Mouse (Mus musculus): ENCODE measurements around the gene Adam17. TPM values are rescaled to one million over a fixed set of nuclear protein-coding genes. Genes with fewer than 3 reads are reported as not detected.

The Adam17 gene
- polyA plus RNA-seq (2012; ENCODE audit: insufficient read depth, insufficient read length, missing spikeins) = 225 and 233 TPM in 2 replicates

- H3K4me3 ChIP-seq (ENCODE audit: insufficient read depth, low read length) = peak within 1 kb of the TSS; percentile 91
- H3K27ac ChIP-seq (ENCODE audit: insufficient read depth, low read depth, low read length) = peak within 1 kb of the TSS; percentile 93
- peaks cover 21% of the 10 kb centered on the region for H3K4me1 ChIP-seq (ENCODE audit: control insufficient read depth, insufficient read depth, low read length)
- TF ChIP-seq CTCF (IDR thresholded peaks at IDR 0.05; ENCODE audit: low read depth, low read length) = no peak
- 0 out of 2 replicates have a peak, but pooled peaks have one; percentile 48 for TF ChIP-seq POLR2A (IDR thresholded peaks at IDR 0.05; ENCODE audit: borderline replicate concordance, low read depth, low read length)
Measured at GRCm38 (mm10) chr12:21373100-21373819, at the start of gene Adam17. Adam17 (minus strand) TSS chr12:21373632.

DNA sequence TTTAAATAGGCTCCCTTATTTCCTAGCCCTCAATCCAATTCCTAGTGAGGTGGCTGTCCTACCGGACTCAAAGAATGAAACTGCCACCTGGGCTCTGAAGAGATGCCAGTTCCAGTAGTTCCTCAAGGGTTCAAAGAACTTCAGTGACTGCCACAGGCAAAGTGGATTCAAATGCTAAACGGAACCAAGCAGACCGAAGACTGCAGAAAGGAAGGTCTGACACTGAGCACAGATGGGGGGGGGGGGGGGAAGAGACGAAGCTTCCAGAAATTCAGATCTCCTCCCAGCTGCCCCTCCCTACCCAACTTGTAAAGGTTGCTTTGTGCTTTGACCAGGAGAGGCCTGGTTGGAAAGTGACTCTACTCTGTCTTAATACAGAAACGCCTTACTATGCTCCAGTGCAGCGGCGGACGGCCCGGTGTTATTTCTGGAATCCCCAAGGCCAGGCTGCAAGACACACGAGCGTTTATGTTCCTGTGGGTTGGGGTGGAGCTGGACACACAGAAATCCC, 45.2 kb upstream of the Adam17 start:
- H3K27ac ChIP-seq (ENCODE audit: insufficient read depth, low read depth, low read length) = no peak overlapping the region
- H3K4me3 ChIP-seq (ENCODE audit: insufficient read depth, low read length) = no peak overlapping the region
- H3K4me1 ChIP-seq (ENCODE audit: control insufficient read depth, insufficient read depth, low read length) = peaks cover 17% of the 10 kb centered on the region

DNA sequence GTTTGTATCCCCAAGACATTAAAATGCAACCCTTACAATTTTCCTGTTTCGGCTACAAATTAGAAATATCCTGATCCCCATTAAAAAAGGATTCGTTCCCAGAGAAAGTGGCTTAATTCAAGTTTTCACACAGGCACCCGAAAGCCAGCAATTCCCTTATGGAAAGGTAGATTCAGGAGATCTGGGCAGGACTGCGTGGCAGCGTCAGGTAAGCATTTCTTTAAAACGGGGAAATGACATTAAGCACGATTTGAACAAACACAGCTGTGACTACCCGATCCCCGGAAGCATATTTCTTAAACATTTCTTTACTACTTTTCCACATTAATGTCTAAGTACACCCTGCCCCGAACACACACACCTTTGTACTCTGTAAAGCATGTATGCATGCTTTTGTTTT, 44.7 kb upstream of the Adam17 start:
- peak overlapping the region; percentile 78 for H3K4me3 ChIP-seq (ENCODE audit: insufficient read depth, low read length)
- no peak overlapping the region for H3K27ac ChIP-seq (ENCODE audit: insufficient read depth, low read depth, low read length)
- no peak for TF ChIP-seq POLR2A (IDR thresholded peaks at IDR 0.05; ENCODE audit: borderline replicate concordance, low read depth, low read length)
- TF ChIP-seq CTCF (IDR thresholded peaks at IDR 0.05; ENCODE audit: low read depth, low read length) = no peak
- peaks cover 17% of the 10 kb centered on the region for H3K4me1 ChIP-seq (ENCODE audit: control insufficient read depth, insufficient read depth, low read length)

More for the DNA sequence above, 45.2 kb upstream of the Adam17 start:
- TF ChIP-seq CTCF (IDR thresholded peaks at IDR 0.05; ENCODE audit: low read depth, low read length) = no peak

- Histone ChIP-seq H3K4me1 (ENCODE audit: control insufficient read depth, insufficient read depth, low read length) (peaks cover 17% of the 10 kb centered on the region), H3K4me3 (ENCODE audit: insufficient read depth, low read length) (peak within 1 kb of the TSS; percentile 78), H3K27ac (ENCODE audit: insufficient read depth, low read depth, low read length) (peak within 1 kb of the TSS; percentile 88)
- TF ChIP-seq CTCF (IDR thresholded peaks at IDR 0.05; ENCODE audit: low read depth, low read length) (no peak), POLR2A (IDR thresholded peaks at IDR 0.05; ENCODE audit: borderline replicate concordance, low read depth, low read length) (no peak)
Measured at GRCm38 (mm10) chr12:21417100-21418070, 44.0 kb upstream of the Adam17 start, which contains the start of gene Ywhaq. Ywhaq (minus strand) TSS chr12:21417637.

DNA sequence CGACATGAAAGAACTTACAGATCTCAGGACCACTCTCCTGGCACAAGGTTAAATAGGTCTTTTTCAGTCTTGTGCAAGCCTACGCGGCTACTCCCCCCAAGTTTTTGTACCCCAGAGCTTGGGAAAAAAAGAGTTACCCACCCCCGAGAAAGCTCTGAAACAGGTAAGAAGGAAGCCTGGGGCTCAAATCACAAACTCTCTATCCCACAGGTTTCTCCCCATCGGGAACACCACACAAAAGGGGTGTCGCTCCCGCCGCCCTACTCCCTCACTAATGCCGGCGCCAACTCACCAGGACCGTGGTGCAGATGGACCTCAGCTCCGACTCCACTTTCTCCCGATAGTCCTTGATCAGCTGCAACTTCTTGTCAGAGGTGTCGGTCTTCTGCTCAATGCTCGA, 43.1 kb upstream of the Adam17 start:
- TF ChIP-seq POLR2A (IDR thresholded peaks at IDR 0.05; ENCODE audit: borderline replicate concordance, low read depth, low read length) = no peak
- TF ChIP-seq CTCF (IDR thresholded peaks at IDR 0.05; ENCODE audit: low read depth, low read length) = no peak
- Histone ChIP-seq H3K27ac (ENCODE audit: insufficient read depth, low read depth, low read length) (peak overlapping the region; percentile 42), H3K4me1 (ENCODE audit: control insufficient read depth, insufficient read depth, low read length) (peaks cover 17% of the 10 kb centered on the region), H3K4me3 (ENCODE audit: insufficient read depth, low read length) (peak overlapping the region; percentile 67)

DNA sequence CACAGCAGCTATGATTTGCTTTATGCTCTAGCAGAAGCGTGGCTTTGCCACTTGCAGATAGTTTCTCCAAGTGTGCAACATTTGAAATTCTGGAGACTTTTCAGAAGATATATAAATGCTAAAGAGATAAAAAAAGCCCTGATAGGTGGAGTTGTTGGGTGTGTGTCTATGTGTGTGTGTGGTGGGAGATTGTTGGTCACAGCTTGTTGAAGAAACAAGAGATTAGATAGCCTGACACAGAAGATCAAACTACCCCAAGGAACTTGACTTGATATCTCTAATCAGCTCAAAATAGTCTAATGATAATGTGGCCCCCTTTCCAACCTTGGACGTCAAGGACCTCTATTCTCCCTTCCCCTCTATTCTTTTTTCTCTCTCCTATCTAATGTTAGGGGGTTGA, 37.2 kb upstream of the Adam17 start:
- no peak overlapping the region for H3K27ac ChIP-seq (ENCODE audit: insufficient read depth, low read depth, low read length)
- TF ChIP-seq CTCF (IDR thresholded peaks at IDR 0.05; ENCODE audit: low read depth, low read length) (no peak), POLR2A (IDR thresholded peaks at IDR 0.05; ENCODE audit: borderline replicate concordance, low read depth, low read length) (no peak)
- H3K4me1 ChIP-seq (ENCODE audit: control insufficient read depth, insufficient read depth, low read length) = peaks cover 7% of the 10 kb centered on the region
- no peak overlapping the region for H3K4me3 ChIP-seq (ENCODE audit: insufficient read depth, low read length)

GRCm38 (mm10) chr12:21409651-21410050, 36.2 kb upstream of the Adam17 start:
- Histone ChIP-seq H3K27ac (ENCODE audit: insufficient read depth, low read depth, low read length) (no peak overlapping the region), H3K4me3 (ENCODE audit: insufficient read depth, low read length) (no peak overlapping the region), H3K4me1 (ENCODE audit: control insufficient read depth, insufficient read depth, low read length) (peaks cover 2% of the 10 kb centered on the region)
- no peak for TF ChIP-seq CTCF (IDR thresholded peaks at IDR 0.05; ENCODE audit: low read depth, low read length)
- TF ChIP-seq POLR2A (IDR thresholded peaks at IDR 0.05; ENCODE audit: borderline replicate concordance, low read depth, low read length) = no peak

- H3K4me1 ChIP-seq (ENCODE audit: control insufficient read depth, insufficient read depth, low read length) = no peaks in the 10 kb centered on the region
- no peak overlapping the region for H3K4me3 ChIP-seq (ENCODE audit: insufficient read depth, low read length)
- H3K27ac ChIP-seq (ENCODE audit: insufficient read depth, low read depth, low read length) = no peak overlapping the region
- no peak for TF ChIP-seq CTCF (IDR thresholded peaks at IDR 0.05; ENCODE audit: low read depth, low read length)
- TF ChIP-seq POLR2A (IDR thresholded peaks at IDR 0.05; ENCODE audit: borderline replicate concordance, low read depth, low read length) = no peak
Measured at GRCm38 (mm10) chr12:21408789-21409367, 35.4 kb upstream of the Adam17 start.

- Histone ChIP-seq H3K4me1 (ENCODE audit: control insufficient read depth, insufficient read depth, low read length) (0 out of 2 replicates have a peak, but pooled peaks cover 2% of the 10 kb centered on the region), H3K27ac (ENCODE audit: insufficient read depth, low read depth, low read length) (no peak overlapping the region)
- TF ChIP-seq CTCF (IDR thresholded peaks at IDR 0.05; ENCODE audit: low read depth, low read length) (no peak), POLR2A (IDR thresholded peaks at IDR 0.05; ENCODE audit: borderline replicate concordance, low read depth, low read length) (no peak)
Measured at GRCm38 (mm10) chr12:21402771-21403170, 29.3 kb upstream of the Adam17 start.

More at GRCm38 (mm10) chr12:21402771-21403170, 29.3 kb upstream of the Adam17 start:
- no peak overlapping the region for H3K4me3 ChIP-seq (ENCODE audit: insufficient read depth, low read length)
